Mouse (Mus musculus): ENCODE measurements around the gene Scaf8. TPM values are rescaled to one million over a fixed set of nuclear protein-coding genes. Genes with fewer than 3 reads are reported as not detected.
"Not testable (repeated sequence)": the region's sequence is repeated elsewhere in the genome, so short reads cannot be mapped to it uniquely, and the experiment has no call there.

Scaf8 gene
- total and polyA plus RNA-seq, 3 experiments, result 23.9 to 47.3 (median 30.7) TPM

GRCm38 (mm10) chr17:3080587-3081349, 34.0 kb upstream of the Scaf8 start:
- H3K27ac ChIP-seq (ENCODE audit: insufficient read depth, low read depth), result peak overlapping the region; percentile 66
- H3K27me3 ChIP-seq (replicated peaks); dilution Hi-C loops (cut with MboI; ENCODE audit: extremely low pct_ligation_motif_present, extremely low pct_unique_long_range_greater_than_20kb, low sequenced_read_pairs); H3K9ac ChIP-seq (ENCODE audit: insufficient read depth, low read depth); in situ Hi-C loops (cut with MboI; ENCODE audit: low pct_ligation_motif_present, low pct_unique_long_range_greater_than_20kb, low sequenced_read_pairs); H3K4me2 ChIP-seq (ENCODE audit: insufficient read depth, low read depth, poor library complexity, severe bottlenecking); H3K79me2 ChIP-seq (replicated peaks; ENCODE audit: control insufficient read depth, extremely low read depth, insufficient read depth, poor library complexity, severe bottlenecking); DNase-seq (ENCODE audit: extremely low read depth); H3K9me3 ChIP-seq (replicated peaks; ENCODE audit: low read length); H3K4me3 ChIP-seq (replicated peaks in 1 of 3; ENCODE audit: low read depth in 2 of 3, low read length in 2 of 3, poor library complexity in 1 of 3); H3K36me3 ChIP-seq (replicated peaks in 1 of 2; ENCODE audit: control insufficient read depth in 1 of 2, insufficient read depth in 1 of 2, low read length in 1 of 2): not testable (repeated sequence)
- H3K4me1 ChIP-seq (ENCODE audit: control insufficient read depth in 1 of 2, insufficient read depth in 2 of 2), result peaks cover 21 to 30% of the 10 kb centered on the region in 2 experiments
- TF ChIP-seq MAX (IDR thresholded peaks at IDR 0.05; ENCODE audit: low read length) (peak; percentile 45; the same call in 1 of the 2 replicates), SIN3A (IDR thresholded peaks at IDR 0.05; ENCODE audit: low read length) (peak; percentile 52), TCF12 (IDR thresholded peaks at IDR 0.05; ENCODE audit: low read depth, low read length) (peak; percentile 79; the same call in 1 of the 2 replicates), IRF4 (IDR thresholded peaks at IDR 0.05; ENCODE audit: low read depth, low read length) (peak; percentile 82), ETS1 (conservative IDR thresholded peaks at IDR 0.05; ENCODE audit: low read depth, low read length) (peak; percentile 54), MYC (IDR thresholded peaks at IDR 0.05; ENCODE audit: low read depth, low read length) (0 out of 2 replicates have a peak, but pooled peaks have one; percentile 42), EP300 (IDR thresholded peaks at IDR 0.05; ENCODE audit: low read length) (peak; percentile 48; the same call in 1 of the 2 replicates), USF1 (IDR thresholded peaks at IDR 0.05; ENCODE audit: low read depth, low read length) (peak; percentile 14; the same call in 1 of the 2 replicates), CHD1 (IDR thresholded peaks at IDR 0.05; ENCODE audit: low read depth, low read length) (peak; percentile 95), BHLHE40 (IDR thresholded peaks at IDR 0.05; ENCODE audit: low read depth, low read length) (peak; percentile 67)

GRCm38 (mm10) chr17:3081512-3082100, 33.2 kb upstream of the Scaf8 start:
- H3K79me2 ChIP-seq (replicated peaks; ENCODE audit: control insufficient read depth, extremely low read depth, insufficient read depth, poor library complexity, severe bottlenecking); H3K4me3 ChIP-seq (replicated peaks in 1 of 3; ENCODE audit: low read depth in 2 of 3, low read length in 2 of 3, poor library complexity in 1 of 3); H3K27ac ChIP-seq (ENCODE audit: insufficient read depth, low read depth); dilution Hi-C loops (cut with MboI; ENCODE audit: extremely low pct_ligation_motif_present, extremely low pct_unique_long_range_greater_than_20kb, low sequenced_read_pairs); H3K36me3 ChIP-seq (replicated peaks in 1 of 2; ENCODE audit: control insufficient read depth in 1 of 2, insufficient read depth in 1 of 2, low read length in 1 of 2); DNase-seq (ENCODE audit: extremely low read depth); in situ Hi-C loops (cut with MboI; ENCODE audit: low pct_ligation_motif_present, low pct_unique_long_range_greater_than_20kb, low sequenced_read_pairs); H3K4me2 ChIP-seq (ENCODE audit: insufficient read depth, low read depth, poor library complexity, severe bottlenecking); H3K9me3 ChIP-seq (replicated peaks; ENCODE audit: low read length); H3K9ac ChIP-seq (ENCODE audit: insufficient read depth, low read depth); H3K27me3 ChIP-seq (replicated peaks): not testable (repeated sequence)
- peaks cover 21 to 30% of the 10 kb centered on the region in 2 experiments for H3K4me1 ChIP-seq (ENCODE audit: control insufficient read depth in 1 of 2, insufficient read depth in 2 of 2)

GRCm38 (mm10) chr17:3082125-3082755, 32.5 kb upstream of the Scaf8 start:
- H3K4me3 ChIP-seq (replicated peaks in 1 of 3; ENCODE audit: low read depth in 2 of 3, low read length in 2 of 3, poor library complexity in 1 of 3), result peak overlapping the region in 1 of 3 experiments; percentile 1
- DNase-seq (ENCODE audit: extremely low read depth), result not testable (repeated sequence)

More at GRCm38 (mm10) chr17:3082125-3082755, 32.5 kb upstream of the Scaf8 start:
- in situ Hi-C loops (cut with MboI; ENCODE audit: low pct_ligation_motif_present, low pct_unique_long_range_greater_than_20kb, low sequenced_read_pairs); H3K27ac ChIP-seq (ENCODE audit: insufficient read depth, low read depth); H3K36me3 ChIP-seq (replicated peaks in 1 of 2; ENCODE audit: control insufficient read depth in 1 of 2, insufficient read depth in 1 of 2, low read length in 1 of 2); H3K9me3 ChIP-seq (replicated peaks; ENCODE audit: low read length); H3K9ac ChIP-seq (ENCODE audit: insufficient read depth, low read depth); H3K27me3 ChIP-seq (replicated peaks); dilution Hi-C loops (cut with MboI; ENCODE audit: extremely low pct_ligation_motif_present, extremely low pct_unique_long_range_greater_than_20kb, low sequenced_read_pairs); H3K79me2 ChIP-seq (replicated peaks; ENCODE audit: control insufficient read depth, extremely low read depth, insufficient read depth, poor library complexity, severe bottlenecking): not testable (repeated sequence)
- Histone ChIP-seq H3K4me1 (ENCODE audit: control insufficient read depth in 1 of 2, insufficient read depth in 2 of 2) (peaks cover 21 to 30% of the 10 kb centered on the region in 2 experiments), H3K4me2 (ENCODE audit: insufficient read depth, low read depth, poor library complexity, severe bottlenecking) (peak overlapping the region; percentile 53)
